ENCODE assay signal across 9 mouse cellular contexts in genomic region chr1:73954015-73954408, GRCm38 (mm10).
"Had no signal": no experiment of that assay in that cellular context is flagged by ENCODE, and none has a peak within 500 bp of the region (broad histone marks: within the 10 kb centered on the region; RNA-seq: fewer than 3 reads in every experiment).

No protein-coding gene starts in this region.

- H3K4me2 ChIP-seq: liver, embryonic 12.5 days; lung, embryonic 14.5 days; neural tube, embryonic 12.5 days had no signal

- ATAC-seq: liver, embryonic 12.5 days had no signal

- H3K27ac ChIP-seq: layer of hippocampus, adult 2 months; liver, embryonic 12.5 days; neural tube, embryonic 12.5 days had no signal

- DNase-seq: left cerebral cortex, postnatal 4 days; midbrain, embryonic 14.5 days; right cerebral cortex, postnatal 4 days; spleen, adult 18-20 months; thymus, postnatal 36 days had no signal

- H3K9me3 ChIP-seq: liver, embryonic 12.5 days; neural tube, embryonic 12.5 days had no signal

- H3K4me3 ChIP-seq: layer of hippocampus, adult 2 months; liver, embryonic 12.5 days; neural tube, embryonic 12.5 days had no signal

- H3K9ac ChIP-seq: liver, embryonic 12.5 days; lung, embryonic 14.5 days; neural tube, embryonic 12.5 days had no signal

- H3K27me3 ChIP-seq: liver, embryonic 12.5 days; neural tube, embryonic 12.5 days had no signal
